Mouse (Mus musculus): Measurements from ENCODE around the gene Exosc6. TPM values are rescaled to one million over a fixed set of nuclear protein-coding genes. Genes with fewer than 3 reads are reported as not detected.
"Not testable (repeated sequence)": the region's sequence is repeated elsewhere in the genome, so short reads cannot be mapped to it uniquely, and the experiment has no call there.

Gene Exosc6
- polyA plus RNA-seq, 1 experiment from 2014 or later = not detected

GRCm38 (mm10) chr8:111094719-111095302 lies 38.7 kb downstream of the Exosc6 start:
- not testable (repeated sequence) for H3K27ac ChIP-seq; H3K36me3 ChIP-seq (ENCODE audit: poor library complexity, severe bottlenecking); ATAC-seq; H3K27me3 ChIP-seq; H3K9me3 ChIP-seq (replicated peaks)
- H3K4me1 ChIP-seq = peaks cover 12% of the 10 kb centered on the region
- H3K4me3 ChIP-seq = peak overlapping the region; percentile 65
- WGBS = 1% methylated on average over 51 of the region's 69 CpGs
- peak overlapping the region; percentile 88 for H3K4me2 ChIP-seq
- peak overlapping the region; percentile 74 for H3K9ac ChIP-seq

Small RNA genes lying within 50 kb of the gene (microRNA-seq; reads per million reads assigned to microRNA genes)
- gene Gm24103 (not detected), gene Mir3473d (not detected)

Other genes with a start within 250 kb of the Exosc6 start
- gene Cog4, start 209.7 kb upstream of the Exosc6 start, polyA plus RNA-seq (2015; fragmentation: Nextera tagmentation; extraction: Ambion mirVana) = 61.4 and 62.1 TPM in 2 replicates
- gene Sf3b3, start 209.6 kb upstream of the Exosc6 start, polyA plus RNA-seq (2015; fragmentation: Nextera tagmentation; extraction: Ambion mirVana) = 136 and 153 TPM in 2 replicates
- gene Fuk, start 153.9 kb upstream of the Exosc6 start, polyA plus RNA-seq (2015; fragmentation: Nextera tagmentation; extraction: Ambion mirVana) = 8.8 and 10.3 TPM in 2 replicates
- gene St3gal2, start 136.4 kb upstream of the Exosc6 start, polyA plus RNA-seq (2015; fragmentation: Nextera tagmentation; extraction: Ambion mirVana) = 17.1 and 18.1 TPM in 2 replicates
- 14.0 and 14.7 TPM in 2 replicates for gene Ddx19a, start 58.5 kb upstream of the Exosc6 start, polyA plus RNA-seq (2015; fragmentation: Nextera tagmentation; extraction: Ambion mirVana)
- 8.4 and 9.9 TPM in 2 replicates for gene Ddx19b, start 24.6 kb upstream of the Exosc6 start, polyA plus RNA-seq (2015; fragmentation: Nextera tagmentation; extraction: Ambion mirVana)
- 62.6 and 69.7 TPM in 2 replicates for gene Aars, start 23.2 kb upstream of the Exosc6 start, polyA plus RNA-seq (2015; fragmentation: Nextera tagmentation; extraction: Ambion mirVana)
- gene Clec18a, start 36.1 kb downstream of the Exosc6 start, polyA plus RNA-seq (2015; fragmentation: Nextera tagmentation; extraction: Ambion mirVana) = 0.15 and 0.22 TPM in 2 replicates
- gene Pdpr, start 38.3 kb downstream of the Exosc6 start, polyA plus RNA-seq (2015; fragmentation: Nextera tagmentation; extraction: Ambion mirVana) = 11.5 and 13.4 TPM in 2 replicates
- gene Glg1, start 202.9 kb downstream of the Exosc6 start, polyA plus RNA-seq (2015; fragmentation: Nextera tagmentation; extraction: Ambion mirVana) = 57.0 and 61.3 TPM in 2 replicates
- 47.9 and 52.6 TPM in 2 replicates for gene Rfwd3, start 243.9 kb downstream of the Exosc6 start, polyA plus RNA-seq (2015; fragmentation: Nextera tagmentation; extraction: Ambion mirVana)

All from forebrain, embryonic 13.5 days (tissue).